Mouse (Mus musculus) right cerebral cortex, adult 2 months (tissue): Measurements from ENCODE around the gene Mrps16.
A peak's percentile ranks its signal among the peaks of the same experiment; 100 is the strongest.

Experiments
- DNase-seq, 2 experiments: peaks; one replicate each; pipeline ENCODE4 v3.0.0; 2021 to 2022; ENCODE audit warnings: low spot score in 2 of 2

Mrps16 gene

DNA sequence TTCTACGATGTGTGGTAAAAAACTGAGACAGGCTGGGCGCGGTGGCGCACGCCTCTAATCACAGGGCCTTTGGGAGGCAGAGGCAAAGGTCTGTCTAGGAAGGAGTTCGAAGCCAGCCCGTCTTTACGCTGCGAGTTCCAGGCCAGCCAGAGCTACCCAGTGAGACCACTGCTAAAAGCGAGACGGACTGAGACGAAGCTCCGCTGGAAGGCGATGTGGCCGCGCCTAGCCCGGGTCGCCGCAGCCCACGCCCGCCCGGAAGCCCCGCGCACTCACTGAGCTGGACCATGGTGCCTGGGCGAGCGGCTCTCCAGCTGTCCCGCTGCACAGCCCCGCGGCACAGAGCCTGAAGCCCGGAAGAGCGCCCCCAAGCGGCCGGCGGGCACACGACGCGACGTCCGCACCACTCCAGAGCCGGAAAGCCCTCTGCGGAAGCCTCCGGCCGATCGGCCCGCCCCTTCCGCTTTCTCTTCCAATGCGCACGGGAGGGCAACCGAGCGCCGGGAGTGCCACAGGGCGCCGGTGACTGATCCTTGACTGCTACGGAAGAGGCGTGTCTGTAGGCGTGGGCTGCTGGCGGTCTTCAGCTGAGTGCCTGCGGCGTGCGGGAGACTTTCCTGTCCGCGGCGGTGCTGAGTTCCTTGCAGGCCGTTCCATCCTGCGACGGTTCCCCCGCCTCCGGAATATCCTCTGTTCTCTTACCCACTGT, at the start of gene Mrps16:
Gene Mrps16, minus strand, starts transcription at position 430 of the 709 bp plus-strand sequence.
- DNase-seq: peak; percentile 92 to 93

DNA sequence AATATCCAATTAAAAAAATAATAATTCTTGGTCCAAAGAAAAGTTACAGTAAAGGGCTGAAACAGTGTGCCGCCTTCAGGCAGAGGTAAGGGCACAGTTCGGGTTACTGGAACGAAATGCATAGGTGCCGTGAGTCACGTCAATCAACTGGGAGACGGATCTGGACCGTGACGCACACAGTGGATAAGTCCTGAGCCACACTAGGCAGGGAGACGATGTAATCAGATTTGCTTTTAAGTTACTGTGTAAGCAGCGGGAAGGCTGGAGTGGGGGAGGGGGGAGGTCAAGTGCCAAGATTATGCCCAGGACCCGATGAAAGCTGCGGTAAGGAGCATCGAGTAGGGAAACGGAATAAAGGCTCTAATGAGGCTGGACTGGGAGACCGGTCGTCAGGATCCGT, 48.8 kb upstream of the Mrps16 start:
- no peak for DNase-seq

DNA sequence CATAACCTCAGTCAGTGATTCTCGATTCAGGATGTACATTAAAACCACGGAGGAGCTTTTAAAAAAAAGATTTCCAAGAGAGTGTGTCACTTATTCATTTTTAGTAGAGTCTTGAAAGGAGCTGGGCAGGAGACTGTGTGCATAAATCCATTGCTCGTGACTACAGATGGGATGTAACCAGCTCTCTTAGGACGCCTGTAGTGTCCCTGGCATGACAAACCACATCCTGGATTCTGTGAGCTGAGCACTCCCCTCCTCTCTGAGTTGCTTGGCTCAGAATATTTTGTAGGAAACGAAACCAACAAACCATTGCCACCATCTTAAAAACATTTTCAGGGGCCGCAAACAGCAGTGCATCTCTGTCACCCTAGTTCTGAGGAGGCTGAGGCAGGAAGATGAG, 43.5 kb upstream of the Mrps16 start:
- no peak for DNase-seq

DNA sequence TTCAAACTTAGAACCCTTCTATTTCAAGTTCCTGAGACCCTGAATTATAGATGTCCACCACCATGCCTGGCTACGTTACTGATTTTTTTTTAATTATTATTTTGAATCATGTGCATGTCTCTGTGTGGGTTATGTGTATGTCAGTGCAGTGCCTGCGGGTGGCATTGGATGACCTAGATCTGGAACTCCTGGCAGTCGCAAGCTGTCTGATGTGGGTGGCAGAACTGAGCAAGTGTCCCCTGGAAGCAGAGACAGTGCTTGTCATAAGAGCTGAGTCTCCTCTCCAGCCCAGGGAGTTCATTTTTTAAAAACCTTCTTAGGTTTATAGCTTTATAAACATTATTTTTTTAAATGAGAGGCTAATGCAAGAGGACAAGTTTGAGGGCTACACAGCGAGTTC, 39.0 kb upstream of the Mrps16 start:
- peak in 1 of 2 experiments; percentile 10 for DNase-seq

DNA sequence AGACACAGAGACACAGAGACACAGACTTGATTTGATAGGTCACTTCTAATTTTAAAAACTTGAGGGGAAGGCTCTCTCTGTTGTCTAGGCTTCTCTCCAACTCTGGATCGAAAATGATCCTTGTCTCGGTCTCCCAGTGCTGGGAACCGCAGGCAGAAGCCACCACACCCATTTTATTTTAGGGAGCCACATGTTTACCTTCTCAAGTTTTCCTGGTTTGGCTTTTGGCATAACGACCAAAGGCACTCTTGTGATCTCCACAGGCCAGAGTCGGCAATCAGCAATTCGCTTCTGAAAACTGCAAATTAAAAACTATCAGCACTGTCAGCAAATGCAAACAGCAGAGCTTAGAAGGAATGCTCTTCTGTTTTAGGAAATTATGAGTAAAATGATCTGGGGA, 38.3 kb upstream of the Mrps16 start:
- no peak for DNase-seq

DNA sequence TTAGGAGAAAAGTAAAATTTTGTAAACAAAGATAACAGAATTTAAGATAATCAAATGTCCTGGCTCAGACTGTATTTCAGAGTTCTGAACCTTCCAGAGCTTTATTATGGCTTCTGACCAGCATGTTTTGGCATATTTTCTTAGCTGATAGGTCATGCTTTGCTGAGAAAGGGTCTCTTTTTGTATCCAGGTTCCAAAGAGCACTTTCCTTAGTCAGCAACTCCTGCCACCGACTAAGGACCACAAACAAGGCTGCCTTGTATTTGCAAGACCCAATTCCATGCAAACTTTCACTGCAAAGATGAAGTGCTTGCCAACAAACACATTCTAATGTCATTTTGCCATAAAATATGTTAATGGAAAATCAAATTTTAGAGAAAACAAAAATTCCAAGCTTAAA, 36.4 kb upstream of the Mrps16 start:
- no peak for DNase-seq

DNA sequence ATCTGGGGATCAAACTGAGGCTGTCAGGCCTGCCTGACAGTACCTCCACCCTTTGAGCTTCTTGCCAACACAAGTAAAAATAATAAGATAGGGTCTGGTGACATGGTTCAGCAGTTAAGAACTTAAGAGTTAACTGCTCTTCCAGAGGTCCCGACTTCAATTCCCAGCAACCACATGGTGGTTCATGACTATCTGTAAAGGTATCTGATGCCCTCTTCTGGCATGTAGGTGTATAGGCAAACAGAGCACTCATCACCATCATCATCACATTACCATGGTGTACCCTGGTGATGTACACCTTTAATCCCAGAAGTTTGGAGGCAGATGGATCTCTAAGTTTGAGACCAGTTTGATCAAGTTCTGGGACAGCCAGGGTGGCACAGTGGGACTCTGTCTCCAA, 35.2 kb upstream of the Mrps16 start:
- no peak for DNase-seq

DNA sequence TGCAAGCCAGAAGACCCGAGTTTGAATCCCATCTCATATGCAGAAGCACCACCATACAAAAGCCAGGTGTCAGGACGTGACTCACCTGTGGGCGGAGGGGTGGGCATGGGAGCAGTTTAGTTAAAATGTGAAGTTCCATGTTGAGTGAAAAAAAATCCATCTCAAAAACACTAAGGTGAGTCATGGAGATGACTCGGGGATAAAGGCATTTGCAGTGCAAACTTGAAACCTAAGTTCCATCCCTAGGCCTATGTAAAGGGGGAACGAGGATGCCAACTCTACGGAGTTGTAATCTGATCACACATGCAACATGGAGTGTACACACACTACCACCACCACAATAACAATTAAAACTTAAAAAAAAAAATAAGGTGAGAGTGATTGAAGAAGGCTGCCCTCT, 29.6 kb upstream of the Mrps16 start:
- DNase-seq: no peak

DNA sequence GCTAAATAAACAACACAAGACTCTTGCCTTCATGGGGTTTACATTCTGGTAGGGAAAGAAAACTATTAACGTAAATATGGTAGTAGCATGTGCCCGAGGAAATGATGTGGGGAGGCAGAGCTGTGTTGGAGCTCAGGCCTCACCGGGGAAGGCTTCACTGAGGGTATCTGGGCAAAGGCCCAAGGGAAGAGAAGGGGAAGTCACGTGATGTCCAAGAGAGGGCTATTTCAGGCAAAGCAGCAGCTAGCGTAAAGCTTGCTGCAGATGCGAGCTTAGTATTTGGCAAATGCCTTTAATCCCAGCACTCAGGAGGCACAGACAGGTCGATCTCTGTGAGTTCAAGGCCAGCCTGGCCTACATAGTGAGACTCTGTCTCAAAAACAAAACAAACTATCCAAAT, 28.8 kb upstream of the Mrps16 start:
- no peak for DNase-seq

DNA sequence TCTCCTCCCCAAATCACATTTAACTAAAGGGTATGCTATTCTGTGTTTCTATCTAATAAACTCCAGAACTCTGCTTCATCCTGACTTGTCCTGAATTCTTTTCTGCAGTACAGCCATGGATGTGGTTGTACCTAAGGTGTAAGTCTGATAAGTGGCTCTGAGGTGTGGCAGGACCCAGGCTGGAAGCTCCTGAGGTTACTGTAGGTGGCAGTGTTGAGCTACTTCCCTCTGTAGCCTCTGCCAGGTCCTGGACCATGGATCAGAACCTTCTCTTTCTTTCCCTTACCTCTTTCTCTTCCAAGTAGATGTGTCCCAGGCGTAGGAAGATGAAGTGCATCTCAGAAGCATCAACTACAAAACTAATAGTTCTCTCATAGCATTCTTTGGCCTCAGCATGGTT, 6.6 kb upstream of the Mrps16 start:
- peak in 1 of 2 experiments; percentile 34 for DNase-seq

DNA sequence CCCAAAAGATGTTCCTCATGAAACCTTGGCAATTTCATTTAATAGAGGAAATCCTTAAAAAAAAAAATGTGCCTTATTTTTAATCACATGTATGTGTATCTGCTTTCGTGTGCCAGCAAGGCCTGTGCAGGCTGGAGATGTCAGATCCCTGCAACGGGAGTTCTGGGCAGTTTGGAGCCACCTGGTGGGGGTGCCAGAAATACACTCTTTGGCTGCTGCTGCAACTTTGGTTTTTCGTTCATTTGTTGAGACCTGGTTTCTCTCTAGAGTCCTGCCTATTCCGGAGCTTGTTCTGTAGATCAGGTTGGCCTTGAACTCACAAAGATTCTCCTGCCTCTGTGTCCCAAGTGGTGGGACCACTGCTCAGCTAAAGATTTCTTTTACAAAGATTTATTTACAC, 5.4 kb upstream of the Mrps16 start:
- no peak for DNase-seq

DNA sequence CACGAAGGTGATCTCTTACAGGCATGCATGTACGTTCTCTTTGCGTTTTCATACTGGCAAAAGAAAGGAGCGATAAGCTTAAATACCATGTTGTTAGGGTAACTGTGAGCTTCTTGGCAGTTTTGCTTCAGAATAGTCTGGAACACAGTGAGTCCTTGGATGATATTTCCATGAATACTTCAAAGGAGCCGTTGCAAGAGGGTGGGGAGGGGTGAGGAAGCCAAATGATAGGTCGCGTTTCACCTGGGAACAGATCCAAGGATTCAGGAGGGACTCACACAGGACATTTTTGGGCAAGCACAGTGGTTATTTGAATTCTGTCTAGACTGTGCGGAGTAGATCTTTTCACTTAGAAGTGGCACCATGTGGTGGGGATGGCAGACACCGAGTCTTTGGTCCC, 3.8 kb upstream of the Mrps16 start:
- no peak for DNase-seq

DNA sequence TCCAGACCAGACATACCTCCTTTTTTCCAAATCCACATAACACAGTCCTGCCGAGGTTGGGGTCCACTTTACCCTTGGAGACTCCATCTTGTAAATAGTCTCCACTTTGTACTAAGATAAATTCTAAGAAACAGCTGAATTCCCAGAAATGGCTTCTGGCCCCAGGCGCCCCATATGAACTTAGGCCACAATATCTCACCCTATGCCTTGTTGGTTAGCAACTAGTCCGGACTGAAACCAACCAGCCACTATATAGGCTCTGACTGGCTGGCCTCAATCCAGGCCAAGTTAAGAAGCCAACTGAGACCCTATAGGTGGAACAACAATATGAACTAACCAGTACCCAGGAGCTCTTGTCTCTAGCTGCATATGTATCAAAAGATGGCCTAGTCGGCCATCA, 1.1 kb downstream of the Mrps16 start:
- DNase-seq: no peak

DNA sequence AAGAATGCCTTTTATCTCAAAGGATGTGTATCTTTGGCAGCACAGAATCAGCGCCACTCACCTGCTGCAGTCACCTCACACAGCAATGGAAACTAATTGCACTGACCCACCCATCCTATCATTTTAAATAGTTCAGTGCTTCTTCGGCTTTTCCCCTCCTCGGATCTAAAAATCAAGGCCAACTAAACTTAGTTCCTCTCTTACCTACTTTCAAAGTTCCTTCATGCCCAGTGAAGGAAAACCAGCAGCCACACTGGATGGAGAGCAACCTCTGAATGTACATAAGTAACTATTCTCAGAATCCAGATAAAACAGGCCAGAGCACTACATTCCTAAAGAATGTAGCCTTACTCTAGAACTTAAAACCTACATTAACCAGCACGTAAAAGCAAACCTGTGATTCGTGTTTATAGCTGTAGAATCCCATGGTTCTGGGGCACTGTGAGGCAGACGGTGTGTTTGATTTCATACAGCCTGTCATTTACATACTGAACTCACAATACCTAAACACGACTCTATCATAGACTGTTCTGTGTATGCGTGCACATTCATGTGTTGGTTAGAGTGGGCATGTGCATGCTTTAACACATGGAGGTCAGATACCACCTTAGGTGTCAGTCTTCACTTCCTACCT, 3.9 kb downstream of the Mrps16 start:
- DNase-seq: no peak

DNA sequence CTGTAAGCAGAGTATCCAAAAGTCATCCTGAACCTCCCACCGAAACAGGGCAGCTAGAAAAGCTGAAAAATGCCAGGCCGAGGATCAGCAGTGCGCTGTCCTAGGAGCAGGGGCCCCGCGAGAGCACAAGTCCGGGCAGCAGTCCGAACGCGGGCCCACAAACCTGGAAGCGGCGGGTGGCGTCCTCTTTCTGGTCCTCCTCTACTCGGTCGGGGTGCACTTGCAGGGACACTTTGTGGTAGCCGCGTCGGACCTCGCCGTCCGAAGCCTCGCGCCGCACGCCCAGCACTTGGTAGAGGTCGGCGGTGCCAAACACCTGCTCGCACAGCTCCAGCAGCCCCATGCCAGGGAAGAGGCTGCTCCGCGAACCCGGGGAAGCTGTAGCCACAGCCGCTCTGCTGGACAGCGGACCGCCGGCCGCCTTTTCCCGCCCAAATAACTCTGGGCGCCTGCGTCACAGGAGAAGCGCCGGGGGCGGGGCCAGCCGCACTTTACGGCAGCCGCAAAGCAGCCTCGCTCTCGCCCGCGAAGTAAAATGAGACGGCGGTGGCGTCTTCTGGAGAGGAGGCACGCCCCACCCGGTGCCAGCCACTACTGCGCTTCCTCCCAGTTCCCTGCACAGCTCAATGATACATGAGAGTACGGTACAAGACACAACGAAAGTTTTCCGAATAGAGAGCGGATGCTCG, 4.8 kb downstream of the Mrps16 start, which contains the start of gene Dnajc9:
Gene Dnajc9, minus strand, starts transcription at position 470 of the 689 bp plus-strand sequence.
- peak; percentile 95 to 97 for DNase-seq

DNA sequence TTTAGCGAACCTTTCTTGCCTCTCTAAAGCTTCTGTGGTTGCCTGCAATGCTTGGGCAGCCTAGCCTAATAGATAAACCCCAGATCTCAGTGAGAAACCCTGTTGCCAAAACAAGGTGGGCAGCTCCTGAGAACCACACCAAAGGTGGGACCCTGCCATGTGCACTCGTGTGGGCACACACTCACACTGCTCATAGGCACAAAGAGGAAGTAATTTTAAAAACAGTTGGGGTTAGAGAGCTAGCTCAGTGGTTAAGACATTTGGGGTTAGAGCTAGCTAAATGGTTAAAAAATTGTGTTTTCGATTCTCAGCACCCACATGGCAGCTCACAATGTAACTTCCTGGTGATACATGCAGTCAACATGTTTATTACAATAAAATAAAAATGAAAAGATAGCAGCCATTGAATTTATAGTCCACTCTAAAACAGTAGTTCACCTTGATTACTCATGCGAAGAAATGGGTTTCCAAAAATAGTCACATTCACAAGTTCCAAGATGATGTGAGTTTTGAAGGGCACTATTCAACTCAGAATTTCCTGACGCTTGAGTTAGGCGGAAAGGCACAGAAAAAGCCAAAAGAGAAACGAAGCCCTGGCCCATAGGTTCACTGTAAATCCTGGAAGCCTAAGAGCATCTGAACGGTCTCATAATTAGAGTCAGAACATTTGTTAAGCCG, 13.5 kb downstream of the Mrps16 start:
- no peak for DNase-seq

DNA sequence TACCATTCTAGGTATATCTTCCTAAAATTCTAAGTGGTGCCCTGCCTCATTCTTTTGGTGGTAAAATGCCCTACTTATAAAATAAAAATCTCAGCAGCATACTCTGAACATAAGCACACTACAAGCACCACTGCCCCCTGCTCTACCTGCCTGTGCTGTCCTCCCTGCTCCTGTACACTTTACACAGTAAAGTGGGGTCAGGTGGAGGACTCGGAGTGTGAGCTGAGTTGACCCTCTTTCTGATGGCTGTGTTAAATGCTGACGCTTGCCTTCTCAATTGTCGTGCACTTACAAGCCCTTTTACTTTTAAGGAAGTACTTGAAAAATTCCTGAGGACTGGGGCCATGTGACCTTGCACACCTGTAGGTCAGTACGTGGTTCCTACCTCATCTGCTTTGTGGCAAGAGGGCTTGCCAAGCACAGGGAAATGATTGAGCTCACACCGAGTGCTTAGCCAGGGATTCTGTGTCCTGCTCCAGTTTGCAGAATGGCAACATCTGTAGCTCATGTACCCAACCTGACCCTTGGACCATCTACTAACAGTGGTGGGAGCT, 14.3 kb downstream of the Mrps16 start:
- no peak for DNase-seq

DNA sequence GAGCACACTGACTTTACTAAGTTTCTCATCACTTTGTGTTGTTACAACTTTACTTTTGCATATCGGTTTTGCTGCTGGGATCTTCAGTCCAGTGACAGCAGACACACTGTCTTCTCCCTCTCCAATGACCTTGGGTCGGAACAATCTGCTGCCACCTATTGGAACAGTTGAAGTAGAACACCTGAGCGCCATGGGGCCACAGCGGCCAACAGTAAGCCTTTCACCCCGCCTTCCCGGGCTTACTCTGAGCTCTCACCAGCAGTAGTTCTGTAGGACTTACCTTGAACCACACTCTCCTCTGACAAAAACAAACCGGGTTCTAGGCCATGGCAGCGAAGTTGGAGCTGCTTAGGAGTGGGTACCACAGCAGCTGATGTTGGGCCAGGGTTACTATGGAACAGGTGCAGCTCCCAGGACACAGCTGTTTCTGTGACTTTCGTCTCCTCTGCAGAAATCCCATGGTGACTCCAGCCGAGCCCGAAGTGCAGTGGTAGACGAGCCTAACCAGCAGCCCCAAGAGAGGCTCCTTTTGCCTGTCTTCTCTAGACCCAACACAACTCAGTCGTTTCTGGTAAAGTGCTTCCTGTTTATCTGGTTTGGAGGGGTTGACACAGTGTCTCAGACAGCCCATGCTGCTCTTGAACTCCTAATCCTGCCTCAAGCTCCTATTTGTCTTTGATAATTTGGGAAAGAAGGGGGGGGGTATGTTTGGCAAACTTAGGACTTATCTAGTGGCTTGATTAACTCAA, 14.9 kb downstream of the Mrps16 start:
- DNase-seq: no peak

DNA sequence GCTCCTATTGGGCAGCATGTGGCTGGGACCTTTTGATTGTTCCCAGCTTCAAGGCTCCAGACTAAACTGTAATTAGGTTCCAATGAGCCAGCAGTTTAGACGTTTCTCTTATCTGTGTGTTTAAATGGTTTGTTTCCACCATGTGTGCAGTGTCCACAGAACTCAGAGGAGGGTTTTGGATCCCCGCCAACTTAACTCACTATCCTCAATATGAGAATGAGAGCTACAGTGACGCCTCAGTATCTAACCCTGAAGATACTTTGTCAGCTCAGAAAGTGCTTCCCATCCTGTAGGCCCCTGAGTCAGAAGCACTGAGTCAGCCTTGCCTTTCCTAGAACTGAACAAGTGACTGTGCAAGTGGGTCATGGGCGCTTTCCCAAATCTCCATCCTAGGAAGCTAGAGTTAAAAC, 16.3 kb downstream of the Mrps16 start:
- DNase-seq: peak; percentile 18 to 35

DNA sequence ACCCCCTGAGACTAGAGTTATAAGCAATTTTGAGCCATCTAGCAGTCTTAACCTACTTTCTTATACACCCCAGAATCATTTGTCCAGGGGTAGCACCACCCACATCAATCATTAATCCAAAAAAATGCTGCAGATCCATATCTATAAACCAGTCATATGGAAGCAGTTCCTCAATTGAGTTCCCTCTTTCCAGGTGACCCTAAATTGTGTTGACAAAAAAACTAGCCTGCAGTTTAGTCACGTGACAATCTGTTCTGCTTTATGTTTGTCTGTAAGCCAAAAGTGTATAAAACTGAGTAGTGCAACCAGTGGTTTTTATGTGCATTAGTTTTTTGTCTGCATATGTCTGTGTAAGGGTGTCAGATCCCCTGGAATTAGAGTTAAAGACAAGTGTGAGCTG, 21.6 kb downstream of the Mrps16 start:
- DNase-seq: no peak

DNA sequence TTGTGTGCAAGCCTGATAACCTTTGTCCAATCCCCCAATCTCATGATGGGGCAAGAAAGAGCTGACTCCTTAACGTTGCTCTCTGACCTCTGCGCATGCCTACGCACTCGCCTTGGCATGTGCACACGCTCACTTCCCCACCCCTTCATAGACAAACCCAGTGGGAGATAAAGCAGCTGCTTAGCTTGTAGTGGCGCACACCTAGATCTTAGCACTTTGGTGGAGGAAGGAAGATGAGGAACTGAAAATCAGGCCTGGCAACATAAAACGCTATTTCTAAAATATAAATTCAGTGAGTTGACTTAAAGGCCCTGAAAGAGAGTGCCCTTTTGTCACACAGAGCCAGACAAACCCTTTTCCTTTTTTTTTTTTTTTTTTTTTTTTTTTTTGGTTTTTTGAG, 22.6 kb downstream of the Mrps16 start:
- no peak for DNase-seq
